In the genomic region with DNA sequence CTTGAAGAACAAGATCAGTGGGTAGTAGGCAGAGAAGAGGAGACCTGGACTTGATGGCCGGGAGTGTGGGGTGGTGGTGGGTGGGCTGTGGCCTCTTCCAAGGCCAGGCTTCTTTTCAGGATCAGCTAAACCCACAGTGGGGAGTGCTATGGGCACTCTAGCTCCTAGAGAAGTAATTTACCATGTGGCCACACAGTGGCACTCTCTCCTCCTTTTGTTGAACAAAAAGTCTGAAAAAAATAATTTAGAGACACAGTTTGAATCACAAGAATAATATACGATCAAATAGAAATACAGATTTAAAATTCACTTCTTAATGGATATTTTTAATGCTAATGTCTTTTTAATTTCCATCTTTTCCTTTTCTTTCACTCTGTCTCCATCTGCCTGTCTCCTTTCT, we compare ENCODE assay signal across 18 mouse cellular contexts. TPM values are rescaled to one million over a fixed set of nuclear protein-coding genes. Genes with fewer than 3 reads are reported as not detected.
DNase-seq lines count a peak whose midpoint lies in the region; ATAC-seq and TF ChIP-seq lines count a peak whose summit lies in the region.
"Had no signal": no experiment of that assay in that cellular context is flagged by ENCODE, and none has a peak within 500 bp of the region (broad histone marks: within the 10 kb centered on the region; RNA-seq: fewer than 3 reads in every experiment).

No protein-coding gene starts in this region.

- H3K4me3 ChIP-seq in forebrain, postnatal 0 days (ENCODE audit: low read depth, low read length) = no peak overlapping the region
- H3K4me3 ChIP-seq in forebrain, embryonic 10.5 days = no peak overlapping the region
- no peak overlapping the region for H3K4me3 ChIP-seq in left cerebral cortex, adult 2 months
- H3K4me3 ChIP-seq in hindbrain, embryonic 14.5 days (replicated peaks; ENCODE audit: low read length) = no peak overlapping the region
- H3K4me3 ChIP-seq: liver, embryonic 15.5 days; neural tube, embryonic 15.5 days; stomach, embryonic 15.5 days had no signal

- no peak overlapping the region for H3K4me2 ChIP-seq in forebrain, postnatal 0 days (ENCODE audit: low read depth)
- H3K4me2 ChIP-seq in hindbrain, embryonic 14.5 days (replicated peaks) = no peak overlapping the region
- H3K4me2 ChIP-seq: heart, embryonic 11.5 days; liver, embryonic 15.5 days; neural tube, embryonic 15.5 days; stomach, embryonic 15.5 days had no signal

- H3K9me3 ChIP-seq in forebrain, postnatal 0 days (ENCODE audit: low read length) = no peaks in the 10 kb centered on the region
- H3K9me3 ChIP-seq in forebrain, embryonic 10.5 days = no peaks in the 10 kb centered on the region; the same call in 1 of the 2 replicates
- no peaks in the 10 kb centered on the region for H3K9me3 ChIP-seq in hindbrain, embryonic 14.5 days (ENCODE audit: control insufficient read depth, low read length)
- H3K9me3 ChIP-seq: liver, embryonic 15.5 days; neural tube, embryonic 15.5 days; stomach, embryonic 15.5 days had no signal

- 49% methylated on average over 2 of the region's 2 CpGs for WGBS in forebrain, postnatal 0 days
- WGBS in forebrain, embryonic 10.5 days = 72% methylated on average over 2 of the region's 2 CpGs
- WGBS in hindbrain, embryonic 14.5 days = 59% methylated on average over 2 of the region's 2 CpGs

- H3K27ac ChIP-seq in forebrain, postnatal 0 days (ENCODE audit: low read depth, low read length) = no peak overlapping the region
- H3K27ac ChIP-seq in forebrain, embryonic 10.5 days = no peak overlapping the region
- no peak overlapping the region for H3K27ac ChIP-seq in left cerebral cortex, adult 2 months
- no peak overlapping the region for H3K27ac ChIP-seq in hindbrain, embryonic 14.5 days
- H3K27ac ChIP-seq: liver, embryonic 15.5 days; neural tube, embryonic 15.5 days; stomach, embryonic 15.5 days had no signal

- no peaks in the 10 kb centered on the region for H3K4me1 ChIP-seq in forebrain, postnatal 0 days (ENCODE audit: insufficient read depth)
- no peaks in the 10 kb centered on the region for H3K4me1 ChIP-seq in forebrain, embryonic 10.5 days
- no peaks in the 10 kb centered on the region for H3K4me1 ChIP-seq in hindbrain, embryonic 14.5 days (replicated peaks; ENCODE audit: control insufficient read depth, insufficient read depth, low read length)

- no peak for DNase-seq in forebrain, postnatal 0 days
- no peak for DNase-seq in forebrain, embryonic 10.5 days (ENCODE audit: extremely low spot score, low spot score)
- no peak for DNase-seq in left cerebral cortex, adult 2 months (ENCODE audit: extremely low spot score in 1 of 2, low spot score in 2 of 2)
- DNase-seq in left cerebral cortex, postnatal 25 days (ENCODE audit: low spot score in 2 of 2) = no peak
- DNase-seq in thymus, postnatal 4 days = peak; percentile 54
- DNase-seq in thymus, postnatal 10 days (ENCODE audit: low spot score in 2 of 2) = no peak
- no peak for DNase-seq in embryo, embryonic 11 days
- DNase-seq in hindbrain, embryonic 14.5 days (ENCODE audit: low spot score) = no peak
- DNase-seq: B cell, adult 2 months; cerebellum, adult 11-12 months; gastrocnemius, postnatal 14 days; kidney, adult 18-20 months; retina, postnatal 1 day had no signal

- H3K27me3 ChIP-seq in forebrain, postnatal 0 days (ENCODE audit: insufficient read depth, low read length) = no peaks in the 10 kb centered on the region
- peaks cover 7% of the 10 kb centered on the region for H3K27me3 ChIP-seq in forebrain, embryonic 10.5 days (ENCODE audit: poor library complexity, severe bottlenecking)
- H3K27me3 ChIP-seq in hindbrain, embryonic 14.5 days (ENCODE audit: control insufficient read depth, insufficient read depth, low read length) = no peaks in the 10 kb centered on the region
- H3K27me3 ChIP-seq: liver, embryonic 15.5 days; neural tube, embryonic 15.5 days; stomach, embryonic 15.5 days had no signal

- TF ChIP-seq CTCF in forebrain, postnatal 0 days (IDR thresholded peaks at IDR 0.05; ENCODE audit: low read depth) = peak; percentile 44
- peak; percentile 49 for TF ChIP-seq CTCF in left cerebral cortex, adult 2 months (IDR thresholded peaks at IDR 0.05)

- no peak for ATAC-seq in forebrain, postnatal 0 days
- ATAC-seq in hindbrain, embryonic 14.5 days (ENCODE audit: low FRiP score) = no peak

- intact Hi-C loops in left cerebral cortex, adult 2 months (cut with DNase I) = no loop called here
- intact Hi-C loops in left cerebral cortex, postnatal 25 days (cut with DNase I) = no loop called here

- H3K9ac ChIP-seq in forebrain, postnatal 0 days = no peak overlapping the region
- H3K9ac ChIP-seq in hindbrain, embryonic 14.5 days = no peak overlapping the region
- H3K9ac ChIP-seq: liver, embryonic 15.5 days; neural tube, embryonic 15.5 days; stomach, embryonic 15.5 days had no signal

- no peaks in the 10 kb centered on the region for H3K36me3 ChIP-seq in forebrain, postnatal 0 days (ENCODE audit: insufficient read depth)
- H3K36me3 ChIP-seq in forebrain, embryonic 10.5 days (replicated peaks) = no peaks in the 10 kb centered on the region
- no peaks in the 10 kb centered on the region for H3K36me3 ChIP-seq in hindbrain, embryonic 14.5 days (replicated peaks; ENCODE audit: control insufficient read depth, insufficient read depth)
- H3K36me3 ChIP-seq: liver, embryonic 15.5 days; neural tube, embryonic 15.5 days; stomach, embryonic 15.5 days had no signal

RNA-seq across cellular contexts. Expression of a gene that starts 6.3 kb away (rescaled TPM):
- not detected in 2 replicates for total RNA-seq in forebrain, postnatal 0 days (2014; rRNA removed)
- polyA plus RNA-seq in forebrain, postnatal 0 days (2015; fragmentation: Nextera tagmentation; extraction: Ambion mirVana) = not detected in 2 replicates
- polyA plus RNA-seq in forebrain, embryonic 10.5 days (2016; fragmentation: Nextera tagmentation; extraction: Ambion mirVana) = 4.7 and 5.4 TPM in 2 replicates
- not detected for total RNA-seq in left cerebral cortex, adult 2 months (2021)
- total RNA-seq in left cerebral cortex, postnatal 25 days (2021) = not detected
- not detected in 2 replicates for polyA plus RNA-seq in hindbrain, embryonic 14.5 days (2014; fragmentation: Nextera tagmentation; extraction: Ambion mirVana)
- total RNA-seq: gastrocnemius, postnatal 14 days; left cerebral cortex, postnatal 36 days had no signal
- polyA plus RNA-seq: neural tube, embryonic 15.5 days had no signal

RNA-seq across cellular contexts. Expression of a gene that starts 13.0 kb away (rescaled TPM):
- total RNA-seq in forebrain, postnatal 0 days (2014; rRNA removed) = 35.4 and 43.4 TPM in 2 replicates
- polyA plus RNA-seq in forebrain, postnatal 0 days (2015; fragmentation: Nextera tagmentation; extraction: Ambion mirVana) = 7.7 and 16.8 TPM in 2 replicates
- polyA plus RNA-seq in forebrain, embryonic 10.5 days (2016; fragmentation: Nextera tagmentation; extraction: Ambion mirVana) = 22.9 and 26.5 TPM in 2 replicates
- 10 to 100 TPM; 53.8 to 57.2 TPM for total RNA-seq in left cerebral cortex, adult 2 months (2021)
- 10 to 100 TPM; 49.3 to 56.4 TPM for total RNA-seq in left cerebral cortex, postnatal 25 days (2021)
- 29.2 and 29.4 TPM in 2 replicates for polyA plus RNA-seq in hindbrain, embryonic 14.5 days (2014; fragmentation: Nextera tagmentation; extraction: Ambion mirVana)

RNA-seq across cellular contexts. Expression of a gene that starts 44.5 kb away (rescaled TPM):
- 26.9 and 33.3 TPM in 2 replicates for total RNA-seq in forebrain, postnatal 0 days (2014; rRNA removed)
- 20.0 and 32.7 TPM in 2 replicates for polyA plus RNA-seq in forebrain, postnatal 0 days (2015; fragmentation: Nextera tagmentation; extraction: Ambion mirVana)
- polyA plus RNA-seq in forebrain, embryonic 10.5 days (2016; fragmentation: Nextera tagmentation; extraction: Ambion mirVana) = 60.1 and 62.6 TPM in 2 replicates
- total RNA-seq in left cerebral cortex, adult 2 months (2021) = 10 to 100 TPM; 18.3 TPM
- 10 to 100 TPM; 16.5 to 17.8 TPM for total RNA-seq in left cerebral cortex, postnatal 25 days (2021)
- 28.6 and 29.3 TPM in 2 replicates for polyA plus RNA-seq in hindbrain, embryonic 14.5 days (2014; fragmentation: Nextera tagmentation; extraction: Ambion mirVana)
